Mouse (Mus musculus): ENCODE measurements at regions not wholly inside any gene's neighbourhood (a gene's known extent, or its start where the extent isn't known, plus 50 kb on each side); places are given as distances from the start of the nearest gene placed in this dataset.

GRCm38 (mm10) chr17:75961371-75961770, 409.6 kb upstream of the Fam98a start:
- Histone ChIP-seq H3K9me3 (replicated peaks; ENCODE audit: low read length) (no peaks in the 10 kb centered on the region), H3K27me3 (ENCODE audit: insufficient read depth, low read length) (no peaks in the 10 kb centered on the region), H3K4me1 (replicated peaks; ENCODE audit: insufficient read depth, low read length) (no peaks in the 10 kb centered on the region), H3K9ac (ENCODE audit: low read depth, low read length) (no peak overlapping the region), H3K4me3 (replicated peaks; ENCODE audit: low read depth, low read length) (no peak overlapping the region), H3K36me3 (ENCODE audit: insufficient read depth, low read length) (no peaks in the 10 kb centered on the region), H3K4me2 (ENCODE audit: low read length) (no peak overlapping the region), H3K27ac (no peak overlapping the region)
- no peak for ATAC-seq (replicated peaks; ENCODE audit: low FRiP score, low read depth)
- no peak for TF ChIP-seq CTCF (IDR thresholded peaks at IDR 0.05; ENCODE audit: low read depth)
- WGBS: 84% methylated on average over 2 of the region's 2 CpGs
- no peak for DNase-seq (ENCODE audit: low spot score)

DNA sequence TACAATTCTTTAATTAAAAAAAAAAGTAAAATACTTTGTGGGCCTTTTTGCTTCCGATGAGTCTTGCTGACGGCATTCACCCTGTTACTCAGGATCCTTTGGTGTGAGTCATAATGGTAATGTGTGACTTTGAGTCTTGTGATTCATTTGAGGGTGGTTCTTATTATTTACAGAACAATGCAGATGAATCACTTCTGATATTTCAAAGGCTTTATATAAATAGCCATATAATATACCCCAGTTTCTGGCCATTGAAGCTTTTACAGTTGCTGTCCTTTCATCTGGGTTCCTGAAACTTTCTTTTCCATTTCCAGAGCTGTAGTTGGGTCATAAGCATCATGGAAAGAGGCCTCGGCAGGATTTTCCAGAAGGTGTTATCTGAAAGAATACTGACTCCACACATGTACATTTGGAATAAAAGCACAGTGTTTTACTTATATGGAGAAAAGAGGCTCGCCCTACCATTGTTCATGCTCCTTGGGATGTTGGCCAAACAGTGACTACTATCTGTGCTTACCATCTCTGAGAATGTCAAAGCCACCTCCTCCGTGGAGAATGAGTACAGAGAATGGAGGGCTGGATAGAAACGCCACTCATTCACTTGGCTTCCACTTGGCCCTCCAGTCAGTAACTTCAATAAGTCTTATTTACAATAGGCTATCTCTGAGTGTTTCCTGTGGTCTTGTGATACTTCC, 385.1 kb upstream of the Fam98a start:
- no peaks in the 10 kb centered on the region for H3K9me3 ChIP-seq (replicated peaks; ENCODE audit: low read length)
- DNase-seq (ENCODE audit: low spot score) (no peak), ATAC-seq (replicated peaks; ENCODE audit: low FRiP score, low read depth) (no peak)
- 81% methylated on average over 6 of the region's 6 CpGs for WGBS
- no peak overlapping the region for H3K4me2 ChIP-seq (ENCODE audit: low read length)
- no peak overlapping the region for H3K27ac ChIP-seq
- no peaks in the 10 kb centered on the region for H3K27me3 ChIP-seq (ENCODE audit: insufficient read depth, low read length)
- H3K9ac ChIP-seq (ENCODE audit: low read depth, low read length): no peak overlapping the region
- TF ChIP-seq CTCF (IDR thresholded peaks at IDR 0.05; ENCODE audit: low read depth): no peak
- no peak overlapping the region for H3K4me3 ChIP-seq (replicated peaks; ENCODE audit: low read depth, low read length)
- H3K4me1 ChIP-seq (replicated peaks; ENCODE audit: insufficient read depth, low read length): no peaks in the 10 kb centered on the region
- no peaks in the 10 kb centered on the region for H3K36me3 ChIP-seq (ENCODE audit: insufficient read depth, low read length)

GRCm38 (mm10) chr17:75931022-75931421, 379.3 kb upstream of the Fam98a start:
- Histone ChIP-seq H3K27ac (no peak overlapping the region), H3K4me3 (replicated peaks; ENCODE audit: low read depth, low read length) (no peak overlapping the region), H3K9ac (ENCODE audit: low read depth, low read length) (no peak overlapping the region), H3K4me2 (ENCODE audit: low read length) (no peak overlapping the region), H3K36me3 (ENCODE audit: insufficient read depth, low read length) (no peaks in the 10 kb centered on the region), H3K9me3 (replicated peaks; ENCODE audit: low read length) (no peaks in the 10 kb centered on the region), H3K4me1 (replicated peaks; ENCODE audit: insufficient read depth, low read length) (no peaks in the 10 kb centered on the region), H3K27me3 (ENCODE audit: insufficient read depth, low read length) (no peaks in the 10 kb centered on the region)
- peak; percentile 88 for TF ChIP-seq CTCF (IDR thresholded peaks at IDR 0.05; ENCODE audit: low read depth)
- no peak for ATAC-seq (replicated peaks; ENCODE audit: low FRiP score, low read depth)
- WGBS: 82% methylated on average over 1 of the region's 1 CpGs
- DNase-seq (ENCODE audit: low spot score): peak; percentile 80

DNA sequence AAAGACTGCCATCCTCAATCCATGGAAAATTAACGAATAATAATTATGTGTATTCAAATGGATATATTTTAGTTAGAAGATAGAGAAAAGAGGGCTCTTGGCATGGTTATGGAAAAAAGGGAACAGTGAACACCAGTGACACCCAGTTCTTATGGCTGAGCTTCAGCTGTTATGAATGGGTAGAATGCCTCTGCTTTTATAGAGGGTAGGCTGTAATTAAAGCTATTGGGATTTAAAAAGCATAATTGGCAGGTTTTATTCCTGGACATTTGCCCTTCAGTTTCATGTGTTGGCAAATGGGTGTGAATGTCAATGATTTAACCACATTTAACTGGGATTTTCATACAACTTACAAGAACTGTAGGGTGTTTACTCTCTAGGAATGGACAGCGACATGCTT, 368.5 kb upstream of the Fam98a start:
- Histone ChIP-seq H3K27ac (no peak overlapping the region), H3K9me3 (replicated peaks; ENCODE audit: low read length) (no peaks in the 10 kb centered on the region), H3K4me1 (replicated peaks; ENCODE audit: insufficient read depth, low read length) (no peaks in the 10 kb centered on the region), H3K4me2 (ENCODE audit: low read length) (no peak overlapping the region), H3K27me3 (ENCODE audit: insufficient read depth, low read length) (no peaks in the 10 kb centered on the region), H3K36me3 (ENCODE audit: insufficient read depth, low read length) (no peaks in the 10 kb centered on the region), H3K9ac (ENCODE audit: low read depth, low read length) (no peak overlapping the region), H3K4me3 (replicated peaks; ENCODE audit: low read depth, low read length) (no peak overlapping the region)
- TF ChIP-seq CTCF (IDR thresholded peaks at IDR 0.05; ENCODE audit: low read depth): no peak
- WGBS: 85% methylated on average over 2 of the region's 2 CpGs
- DNase-seq (ENCODE audit: low spot score) (no peak), ATAC-seq (replicated peaks; ENCODE audit: low FRiP score, low read depth) (no peak)

- Histone ChIP-seq H3K9ac (ENCODE audit: low read depth, low read length) (no peak overlapping the region), H3K36me3 (ENCODE audit: insufficient read depth, low read length) (no peaks in the 10 kb centered on the region), H3K9me3 (replicated peaks; ENCODE audit: low read length) (no peaks in the 10 kb centered on the region), H3K27me3 (ENCODE audit: insufficient read depth, low read length) (no peaks in the 10 kb centered on the region), H3K4me2 (ENCODE audit: low read length) (no peak overlapping the region), H3K4me3 (replicated peaks; ENCODE audit: low read depth, low read length) (no peak overlapping the region), H3K27ac (no peak overlapping the region), H3K4me1 (replicated peaks; ENCODE audit: insufficient read depth, low read length) (no peaks in the 10 kb centered on the region)
- 75% methylated on average over 4 of the region's 4 CpGs for WGBS
- TF ChIP-seq CTCF (IDR thresholded peaks at IDR 0.05; ENCODE audit: low read depth): no peak
- ATAC-seq (replicated peaks; ENCODE audit: low FRiP score, low read depth) (no peak), DNase-seq (ENCODE audit: low spot score) (no peak)
These were observed 365.3 kb upstream of the Fam98a start for GRCm38 (mm10) chr17:75917020-75917419.

- no peak for DNase-seq (ENCODE audit: low spot score)
- WGBS: 90% methylated on average over 2 of the region's 2 CpGs
These were observed 364.8 kb upstream of the Fam98a start for GRCm38 (mm10) chr17:75916590-75916989.

GRCm38 (mm10) chr17:75915256-75915655, 363.5 kb upstream of the Fam98a start:
- Histone ChIP-seq H3K27ac (no peak overlapping the region), H3K4me3 (replicated peaks; ENCODE audit: low read depth, low read length) (no peak overlapping the region), H3K9ac (ENCODE audit: low read depth, low read length) (no peak overlapping the region), H3K9me3 (replicated peaks; ENCODE audit: low read length) (no peaks in the 10 kb centered on the region), H3K4me2 (ENCODE audit: low read length) (no peak overlapping the region), H3K36me3 (ENCODE audit: insufficient read depth, low read length) (no peaks in the 10 kb centered on the region), H3K27me3 (ENCODE audit: insufficient read depth, low read length) (no peaks in the 10 kb centered on the region), H3K4me1 (replicated peaks; ENCODE audit: insufficient read depth, low read length) (no peaks in the 10 kb centered on the region)
- no peak for TF ChIP-seq CTCF (IDR thresholded peaks at IDR 0.05; ENCODE audit: low read depth)
- ATAC-seq (replicated peaks; ENCODE audit: low FRiP score, low read depth) (no peak), DNase-seq (ENCODE audit: low spot score) (no peak)
- 81% methylated on average over 1 of the region's 1 CpGs for WGBS

More at GRCm38 (mm10) chr17:75916590-75916989, 364.8 kb upstream of the Fam98a start:
- no peaks in the 10 kb centered on the region for H3K36me3 ChIP-seq (ENCODE audit: insufficient read depth, low read length)
- H3K27ac ChIP-seq: no peak overlapping the region
- H3K27me3 ChIP-seq (ENCODE audit: insufficient read depth, low read length): no peaks in the 10 kb centered on the region
- no peak overlapping the region for H3K9ac ChIP-seq (ENCODE audit: low read depth, low read length)
- ATAC-seq (replicated peaks; ENCODE audit: low FRiP score, low read depth): no peak
- H3K9me3 ChIP-seq (replicated peaks; ENCODE audit: low read length): no peaks in the 10 kb centered on the region
- no peak overlapping the region for H3K4me3 ChIP-seq (replicated peaks; ENCODE audit: low read depth, low read length)
- no peak overlapping the region for H3K4me2 ChIP-seq (ENCODE audit: low read length)
- no peak for TF ChIP-seq CTCF (IDR thresholded peaks at IDR 0.05; ENCODE audit: low read depth)
- no peaks in the 10 kb centered on the region for H3K4me1 ChIP-seq (replicated peaks; ENCODE audit: insufficient read depth, low read length)

All from kidney, postnatal 0 days (tissue).